Mouse (Mus musculus): ENCODE results near the gene Tgfb1. TPM values are rescaled to one million over a fixed set of nuclear protein-coding genes. Genes with fewer than 3 reads are reported as not detected.

Tgfb1 gene
- polyA plus RNA-seq, 1 experiment from 2014 or later: 0.54 TPM

DNA sequence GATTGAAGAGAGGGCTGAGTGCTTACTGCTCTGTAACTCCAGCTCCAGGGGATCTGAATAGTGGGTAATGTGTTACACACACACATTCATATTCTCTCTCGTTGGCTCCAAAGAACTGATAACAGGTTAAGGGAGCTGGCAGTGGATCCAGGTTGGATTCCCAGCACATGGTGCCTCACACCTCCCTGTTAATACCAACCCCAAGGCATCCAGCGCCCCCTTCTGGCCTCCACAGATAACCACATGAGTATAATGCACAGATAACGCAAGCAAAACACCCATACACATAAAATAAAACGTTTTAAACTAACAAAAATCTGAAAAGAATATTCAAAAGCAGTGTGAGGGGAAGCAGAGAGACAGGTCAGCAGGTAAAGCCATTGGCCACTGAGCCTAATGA, 14.4 kb upstream of the Tgfb1 start:
- peaks cover 20% of the 10 kb centered on the region for H3K27me3 ChIP-seq (replicated peaks; ENCODE audit: control insufficient read depth, insufficient read depth, low read length)
- H3K4me1 ChIP-seq (replicated peaks; ENCODE audit: control insufficient read depth, insufficient read depth, low read length): peaks cover 25% of the 10 kb centered on the region
- H3K36me3 ChIP-seq (ENCODE audit: control insufficient read depth, insufficient read depth): 0 out of 2 replicates have a peak, but pooled peaks cover 3% of the 10 kb centered on the region
- no peak for ATAC-seq
- WGBS: 53% methylated on average over 4 of the region's 4 CpGs
- no peaks in the 10 kb centered on the region for H3K9me3 ChIP-seq (ENCODE audit: control insufficient read depth, low read length)
- no peak overlapping the region for H3K4me3 ChIP-seq (replicated peaks; ENCODE audit: low read length)
- H3K4me2 ChIP-seq (ENCODE audit: low read length): no peak overlapping the region
- H3K9ac ChIP-seq (replicated peaks; ENCODE audit: low read depth, low read length): no peak overlapping the region
- no peak overlapping the region for H3K27ac ChIP-seq (ENCODE audit: low read length)

DNA sequence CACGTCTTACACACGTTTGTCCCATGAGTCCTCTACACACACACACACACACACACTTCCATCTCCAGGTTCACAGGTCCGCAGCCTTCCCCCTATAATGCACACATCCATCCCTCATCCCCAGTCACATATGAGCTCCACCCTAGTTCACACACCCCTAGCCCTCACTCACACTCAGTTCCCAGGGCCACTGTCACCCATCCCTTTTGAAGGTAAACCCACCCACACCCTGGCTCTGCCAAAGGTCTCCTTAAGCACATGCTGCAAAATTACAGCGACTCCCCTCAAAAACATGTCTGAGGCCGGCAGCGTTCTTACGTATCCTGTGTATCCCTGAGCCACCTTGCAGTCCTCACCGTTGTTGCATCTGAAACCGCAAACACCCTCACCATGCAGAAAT, 12.5 kb upstream of the Tgfb1 start:
- H3K4me1 ChIP-seq (replicated peaks; ENCODE audit: control insufficient read depth, insufficient read depth, low read length): peaks cover 25% of the 10 kb centered on the region
- no peak for ATAC-seq
- H3K9ac ChIP-seq (replicated peaks; ENCODE audit: low read depth, low read length): no peak overlapping the region
- peak overlapping the region; percentile 43 for H3K4me3 ChIP-seq (replicated peaks; ENCODE audit: low read length)
- no peaks in the 10 kb centered on the region for H3K9me3 ChIP-seq (ENCODE audit: control insufficient read depth, low read length)
- H3K27ac ChIP-seq (ENCODE audit: low read length): no peak overlapping the region
- H3K27me3 ChIP-seq (replicated peaks; ENCODE audit: control insufficient read depth, insufficient read depth, low read length): peaks cover 22% of the 10 kb centered on the region
- H3K36me3 ChIP-seq (ENCODE audit: control insufficient read depth, insufficient read depth): no peaks in the 10 kb centered on the region
- WGBS: 31% methylated on average over 9 of the region's 9 CpGs
- peak overlapping the region; percentile 60 for H3K4me2 ChIP-seq (ENCODE audit: low read length)

DNA sequence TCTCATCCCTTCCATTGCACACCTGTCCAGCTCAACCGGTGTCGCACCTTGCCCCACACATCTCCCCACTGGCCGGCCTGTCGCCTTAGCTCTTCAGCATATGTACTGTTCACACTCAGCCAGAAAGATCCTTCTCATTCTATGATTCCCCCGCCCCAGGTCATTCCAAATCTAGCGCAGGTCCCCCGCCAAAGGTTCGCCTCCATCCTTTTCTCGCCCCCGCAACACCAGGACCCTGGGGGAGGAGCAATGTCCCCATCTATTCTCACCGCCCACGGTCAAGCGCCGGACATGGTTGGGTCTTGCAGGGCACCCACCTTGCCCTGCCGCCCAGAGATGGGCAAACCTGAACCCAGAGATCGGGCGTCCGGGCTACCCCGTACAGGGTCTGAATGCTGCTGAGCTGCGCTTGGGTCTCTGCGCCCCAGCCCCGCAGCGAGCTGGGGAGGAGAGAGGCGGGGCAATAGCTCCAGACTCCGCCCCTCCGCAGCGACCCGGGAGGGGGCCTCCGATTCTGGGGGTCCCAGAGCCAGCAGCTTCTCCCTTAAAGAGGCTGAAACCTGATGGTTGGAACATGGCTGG, 12.0 kb upstream of the Tgfb1 start, which contains the start of gene Tmem91:
TSS of gene Tmem91 (minus strand) at position 448 of the 582 bp plus-strand sequence.
- peak within 1 kb of the TSS; percentile 60 for H3K4me2 ChIP-seq (ENCODE audit: low read length)
- H3K36me3 ChIP-seq (ENCODE audit: control insufficient read depth, insufficient read depth): no peaks in the 10 kb centered on the region
- peak within 1 kb of the TSS; percentile 53 for H3K9ac ChIP-seq (replicated peaks; ENCODE audit: low read depth, low read length)
- 2% methylated on average over 29 of the region's 29 CpGs for WGBS
- H3K4me3 ChIP-seq (replicated peaks; ENCODE audit: low read length): peak within 1 kb of the TSS; percentile 43
- peaks cover 22% of the 10 kb centered on the region for H3K27me3 ChIP-seq (replicated peaks; ENCODE audit: control insufficient read depth, insufficient read depth, low read length)
- H3K27ac ChIP-seq (ENCODE audit: low read length): peak within 1 kb of the TSS; percentile 29
- no peak; the same call in 1 of the 2 replicates for ATAC-seq
- no peaks in the 10 kb centered on the region for H3K9me3 ChIP-seq (ENCODE audit: control insufficient read depth, low read length)
- H3K4me1 ChIP-seq (replicated peaks; ENCODE audit: control insufficient read depth, insufficient read depth, low read length): peaks cover 25% of the 10 kb centered on the region

DNA sequence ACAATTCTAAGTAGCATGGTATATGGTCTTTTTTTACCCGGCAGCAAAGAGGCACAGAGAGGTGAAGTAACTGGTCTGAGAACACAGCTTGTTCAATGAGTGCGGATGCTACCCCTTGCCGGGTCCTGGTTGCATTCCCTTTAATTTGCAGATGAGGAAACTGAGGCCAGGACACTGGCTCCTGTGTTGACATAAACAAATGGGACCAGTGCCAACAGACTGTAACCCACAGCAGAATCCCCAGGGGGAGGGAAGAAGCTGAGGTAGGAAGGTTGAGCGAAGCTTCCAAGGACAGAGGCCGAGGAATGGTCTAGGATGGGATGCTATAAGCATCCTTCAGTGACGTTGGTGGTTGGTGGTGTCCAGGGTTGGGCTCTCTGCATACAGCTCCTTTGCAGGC, 11.4 kb upstream of the Tgfb1 start:
- WGBS: 47% methylated on average over 6 of the region's 6 CpGs
- no peak overlapping the region; the same call in 1 of the 2 replicates for H3K9ac ChIP-seq (replicated peaks; ENCODE audit: low read depth, low read length)
- H3K27me3 ChIP-seq (replicated peaks; ENCODE audit: control insufficient read depth, insufficient read depth, low read length): peaks cover 22% of the 10 kb centered on the region
- peaks cover 30% of the 10 kb centered on the region for H3K4me1 ChIP-seq (replicated peaks; ENCODE audit: control insufficient read depth, insufficient read depth, low read length)
- peak overlapping the region; percentile 60 for H3K4me2 ChIP-seq (ENCODE audit: low read length)
- peak overlapping the region; percentile 43 for H3K4me3 ChIP-seq (replicated peaks; ENCODE audit: low read length)
- H3K27ac ChIP-seq (ENCODE audit: low read length): no peak overlapping the region
- H3K9me3 ChIP-seq (ENCODE audit: control insufficient read depth, low read length): no peaks in the 10 kb centered on the region
- ATAC-seq: no peak
- no peaks in the 10 kb centered on the region for H3K36me3 ChIP-seq (ENCODE audit: control insufficient read depth, insufficient read depth)

DNA sequence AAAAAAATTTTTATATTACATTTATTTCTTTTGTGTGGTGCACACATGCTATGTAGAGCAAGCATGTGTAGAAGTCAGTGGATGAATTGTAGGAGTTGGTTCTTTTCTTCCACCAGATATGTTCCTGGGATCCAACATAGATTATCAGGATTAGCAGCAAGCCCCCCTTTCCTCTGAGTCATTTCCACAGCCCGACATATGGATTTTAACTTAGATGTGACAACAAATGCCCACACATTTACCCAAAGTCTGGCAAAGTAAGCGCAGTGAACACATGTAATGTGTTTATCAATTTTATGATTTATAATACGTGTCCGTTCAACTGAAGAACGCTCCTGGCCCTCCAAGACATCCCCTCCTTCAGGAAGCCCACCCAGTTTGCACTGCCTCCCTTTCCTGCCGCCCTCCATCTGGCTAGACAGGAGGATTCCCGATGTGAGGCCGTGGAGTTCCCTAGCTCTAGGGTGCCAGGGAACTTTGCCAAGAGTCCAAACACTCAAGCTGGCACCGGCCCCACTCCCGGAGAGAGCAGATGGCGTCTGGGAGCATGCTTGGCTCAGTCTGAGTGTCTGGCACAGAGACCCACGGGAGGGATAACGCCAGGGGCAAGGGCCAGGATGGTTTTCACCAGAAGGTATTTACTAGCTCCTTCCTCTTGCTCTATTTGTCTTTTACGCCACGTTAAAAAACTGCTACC, 10.6 kb upstream of the Tgfb1 start:
- Histone ChIP-seq H3K27ac (ENCODE audit: low read length) (peak overlapping the region; percentile 90), H3K9ac (replicated peaks; ENCODE audit: low read depth, low read length) (no peak overlapping the region), H3K4me2 (ENCODE audit: low read length) (no peak overlapping the region), H3K36me3 (ENCODE audit: control insufficient read depth, insufficient read depth) (no peaks in the 10 kb centered on the region), H3K4me1 (replicated peaks; ENCODE audit: control insufficient read depth, insufficient read depth, low read length) (peaks cover 30% of the 10 kb centered on the region), H3K9me3 (ENCODE audit: control insufficient read depth, low read length) (no peaks in the 10 kb centered on the region), H3K27me3 (replicated peaks; ENCODE audit: control insufficient read depth, insufficient read depth, low read length) (peaks cover 22% of the 10 kb centered on the region), H3K4me3 (replicated peaks; ENCODE audit: low read length) (no peak overlapping the region)
- WGBS: 27% methylated on average over 15 of the region's 15 CpGs
- ATAC-seq: peak; percentile 76

DNA sequence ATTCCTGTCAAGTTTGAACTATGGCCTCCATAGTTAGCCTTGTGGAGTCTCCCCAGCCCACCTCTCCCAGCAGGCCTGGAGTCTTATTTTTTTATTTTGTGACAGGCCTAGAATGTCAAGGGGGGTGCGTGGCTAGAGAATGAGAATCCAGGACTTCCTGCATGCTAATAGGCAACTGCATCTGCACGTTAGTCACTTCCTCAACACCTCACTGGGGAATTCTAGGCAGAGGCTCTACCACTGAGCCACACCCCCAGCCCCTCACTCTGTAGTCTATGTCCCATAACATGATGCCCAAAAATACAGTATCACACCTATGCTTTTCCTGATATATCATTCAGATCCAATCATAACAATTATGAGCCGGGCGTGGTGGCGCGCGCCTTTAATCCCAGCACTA, 9.8 kb upstream of the Tgfb1 start:
- H3K9ac ChIP-seq (replicated peaks; ENCODE audit: low read depth, low read length): no peak overlapping the region
- peaks cover 22% of the 10 kb centered on the region for H3K27me3 ChIP-seq (replicated peaks; ENCODE audit: control insufficient read depth, insufficient read depth, low read length)
- no peak for ATAC-seq
- H3K4me3 ChIP-seq (replicated peaks; ENCODE audit: low read length): no peak overlapping the region
- peaks cover 30% of the 10 kb centered on the region for H3K4me1 ChIP-seq (replicated peaks; ENCODE audit: control insufficient read depth, insufficient read depth, low read length)
- 78% methylated on average over 7 of the region's 7 CpGs for WGBS
- no peaks in the 10 kb centered on the region for H3K36me3 ChIP-seq (ENCODE audit: control insufficient read depth, insufficient read depth)
- H3K9me3 ChIP-seq (ENCODE audit: control insufficient read depth, low read length): no peaks in the 10 kb centered on the region
- peak overlapping the region; percentile 90 for H3K27ac ChIP-seq (ENCODE audit: low read length)
- no peak overlapping the region for H3K4me2 ChIP-seq (ENCODE audit: low read length)

DNA sequence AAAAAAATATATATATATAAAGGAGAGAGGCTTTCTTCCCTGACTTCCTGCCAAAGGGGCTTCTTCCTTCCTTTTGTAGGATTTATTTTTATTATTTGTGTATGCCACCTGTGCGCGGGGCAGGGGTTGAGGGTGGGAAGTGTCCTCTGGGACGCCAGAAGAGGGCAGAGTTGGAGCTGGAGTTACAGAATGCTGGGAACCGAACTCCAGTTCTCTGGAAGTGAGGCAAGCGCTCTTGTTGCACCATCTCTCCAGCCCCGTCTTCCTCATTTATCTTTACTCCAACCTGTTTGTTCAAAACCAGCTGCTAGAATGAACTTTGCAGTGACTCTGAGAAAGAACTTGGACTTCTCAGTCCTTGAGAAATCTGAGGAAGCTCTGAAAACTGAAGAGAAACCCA, 6.8 kb upstream of the Tgfb1 start:
- H3K9me3 ChIP-seq (ENCODE audit: control insufficient read depth, low read length): no peaks in the 10 kb centered on the region
- H3K4me3 ChIP-seq (replicated peaks; ENCODE audit: low read length): peak overlapping the region; percentile 51
- H3K27me3 ChIP-seq (replicated peaks; ENCODE audit: control insufficient read depth, insufficient read depth, low read length): peaks cover 6% of the 10 kb centered on the region; the same call in 1 of the 2 replicates
- WGBS: 5% methylated on average over 6 of the region's 6 CpGs
- H3K4me2 ChIP-seq (ENCODE audit: low read length): peak overlapping the region; percentile 57
- peak overlapping the region; percentile 60; the same call in 1 of the 2 replicates for H3K9ac ChIP-seq (replicated peaks; ENCODE audit: low read depth, low read length)
- H3K27ac ChIP-seq (ENCODE audit: low read length): no peak overlapping the region; the same call in 1 of the 2 replicates
- H3K36me3 ChIP-seq (ENCODE audit: control insufficient read depth, insufficient read depth): no peaks in the 10 kb centered on the region
- ATAC-seq: no peak
- H3K4me1 ChIP-seq (replicated peaks; ENCODE audit: control insufficient read depth, insufficient read depth, low read length): peaks cover 26% of the 10 kb centered on the region

DNA sequence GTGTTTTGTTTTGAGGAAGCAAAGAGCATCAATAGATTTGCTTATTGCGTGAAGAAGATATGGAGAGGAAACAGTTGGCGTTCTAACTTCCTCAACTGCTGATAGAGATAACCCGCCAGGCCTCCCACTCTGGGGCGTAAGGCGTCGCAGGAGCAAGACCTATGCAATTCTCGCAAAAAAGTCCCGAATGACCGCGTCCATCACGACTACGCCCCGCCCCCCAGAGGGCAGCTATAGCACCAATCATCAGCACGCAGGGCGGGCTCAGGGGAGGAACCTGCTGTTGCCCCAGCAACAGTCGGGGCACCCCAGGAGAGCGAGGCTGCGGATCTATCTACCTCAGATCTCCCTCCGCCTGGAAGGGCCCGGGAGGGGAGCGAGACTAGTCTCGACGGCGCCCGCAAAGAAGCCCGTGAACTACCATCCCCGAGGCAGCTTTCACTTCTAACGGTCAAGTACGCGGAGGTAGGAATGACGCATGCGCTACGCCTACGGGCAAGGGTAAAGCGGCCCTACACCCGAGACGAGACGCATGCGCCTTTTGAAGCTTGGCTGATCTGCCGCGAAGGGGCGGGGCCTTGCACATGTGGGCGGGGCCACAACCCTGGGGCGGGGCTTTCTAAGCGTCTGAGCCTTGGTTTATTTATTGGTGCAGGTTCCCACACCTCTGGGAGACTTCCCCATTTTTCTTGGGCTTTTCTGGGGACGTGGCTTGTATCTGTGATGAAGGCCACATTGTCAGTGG, 6.1 kb upstream of the Tgfb1 start, which contains the start of gene B9d2:
TSS of gene B9d2 (plus strand) at position 267 of the 745 bp plus-strand sequence.
- H3K27ac ChIP-seq (ENCODE audit: low read length): peak within 1 kb of the TSS; percentile 87
- peak within 1 kb of the TSS; percentile 60 for H3K9ac ChIP-seq (replicated peaks; ENCODE audit: low read depth, low read length)
- under 1% methylated on average over 46 of the region's 46 CpGs for WGBS
- peaks cover 4% of the 10 kb centered on the region for H3K27me3 ChIP-seq (replicated peaks; ENCODE audit: control insufficient read depth, insufficient read depth, low read length)
- peak within 1 kb of the TSS; percentile 51 for H3K4me3 ChIP-seq (replicated peaks; ENCODE audit: low read length)
- no peaks in the 10 kb centered on the region for H3K36me3 ChIP-seq (ENCODE audit: control insufficient read depth, insufficient read depth)
- H3K4me1 ChIP-seq (replicated peaks; ENCODE audit: control insufficient read depth, insufficient read depth, low read length): peaks cover 19% of the 10 kb centered on the region
- ATAC-seq: peak; percentile 90
- peak within 1 kb of the TSS; percentile 57 for H3K4me2 ChIP-seq (ENCODE audit: low read length)
- no peaks in the 10 kb centered on the region for H3K9me3 ChIP-seq (ENCODE audit: control insufficient read depth, low read length)
